Mouse (Mus musculus) CH12.LX (cell line): Measurements from ENCODE around the gene Bid.
"Not testable (repeated sequence)": the region's sequence is repeated elsewhere in the genome, so short reads cannot be mapped to it uniquely, and the experiment has no call there.

Source experiments
- CHD2 ChIP-seq: IDR thresholded peaks from 2 replicates; pipeline ENCODE4 v1.6.1; 2011; ENCODE audit warnings: low read length, improper control_type of control experiment
- CTCF ChIP-seq, 2 experiments: IDR thresholded peaks in 1 of 2; conservative IDR thresholded peaks in 1 of 2; 2 replicates each; pipeline ENCODE4 v1.5.1; 2011 to 2012; ENCODE audit warnings: low read depth in 2 of 2, low read length in 2 of 2, improper control_type of control experiment in 1 of 2, inconsistent platforms in 1 of 2, mild to moderate bottlenecking in 1 of 2, moderate library complexity in 1 of 2
- ELF1 ChIP-seq: IDR thresholded peaks from 2 replicates; pipeline ENCODE4 v1.6.1; 2014; ENCODE audit warnings: low read depth, mild to moderate bottlenecking, inconsistent platforms, low read length, improper control_type of control experiment
- EP300 ChIP-seq: IDR thresholded peaks from 2 replicates; pipeline ENCODE4 v1.6.1; 2011; ENCODE audit warnings: low read length, improper control_type of control experiment
- KAT2A ChIP-seq: IDR thresholded peaks from 2 replicates; pipeline ENCODE4 v1.6.1; 2012; ENCODE audit warnings: low read length, improper control_type of control experiment, inconsistent platforms; ENCODE audit not compliant: insufficient replicate concordance
- MAFK ChIP-seq: IDR thresholded peaks from 2 replicates; pipeline ENCODE4 v1.6.1; 2011; ENCODE audit warnings: low read length, improper control_type of control experiment; ENCODE audit not compliant: insufficient replicate concordance
- MAX ChIP-seq: IDR thresholded peaks from 2 replicates; pipeline ENCODE4 v1.6.1; 2011; ENCODE audit warnings: low read length, improper control_type of control experiment
- MXI1 ChIP-seq: IDR thresholded peaks from 2 replicates; pipeline ENCODE4 v1.6.1; 2011; ENCODE audit warnings: mild to moderate bottlenecking, low read depth, low read length, improper control_type of control experiment
- PAX5 ChIP-seq: IDR thresholded peaks from 2 replicates; pipeline ENCODE4 v1.6.1; 2012; ENCODE audit warnings: low read length, inconsistent platforms, mixed read lengths
- POLR2A ChIP-seq: IDR thresholded peaks from 2 replicates; pipeline ENCODE4 v1.6.1; 2011; ENCODE audit warnings: low read depth, mild to moderate bottlenecking, improper control_type of control experiment, low read length
- POLR2AphosphoS2 ChIP-seq: IDR thresholded peaks from 2 replicates; pipeline ENCODE4 v1.6.1; 2011; ENCODE audit warnings: low read depth, low read length, improper control_type of control experiment
- RAD21 ChIP-seq: IDR thresholded peaks from 2 replicates; pipeline ENCODE4 v1.6.1; 2011; ENCODE audit warnings: low read depth, mild to moderate bottlenecking, low read length, improper control_type of control experiment, moderate library complexity
- SMC3 ChIP-seq: IDR thresholded peaks from 2 replicates; pipeline ENCODE4 v1.6.1; 2011; ENCODE audit warnings: low read depth, low read length, improper control_type of control experiment
- ZC3H11A ChIP-seq: IDR thresholded peaks from 2 replicates; pipeline ENCODE4 v1.6.1; 2012; ENCODE audit warnings: low read depth, mild to moderate bottlenecking, inconsistent platforms, low read length, improper control_type of control experiment

DNA sequence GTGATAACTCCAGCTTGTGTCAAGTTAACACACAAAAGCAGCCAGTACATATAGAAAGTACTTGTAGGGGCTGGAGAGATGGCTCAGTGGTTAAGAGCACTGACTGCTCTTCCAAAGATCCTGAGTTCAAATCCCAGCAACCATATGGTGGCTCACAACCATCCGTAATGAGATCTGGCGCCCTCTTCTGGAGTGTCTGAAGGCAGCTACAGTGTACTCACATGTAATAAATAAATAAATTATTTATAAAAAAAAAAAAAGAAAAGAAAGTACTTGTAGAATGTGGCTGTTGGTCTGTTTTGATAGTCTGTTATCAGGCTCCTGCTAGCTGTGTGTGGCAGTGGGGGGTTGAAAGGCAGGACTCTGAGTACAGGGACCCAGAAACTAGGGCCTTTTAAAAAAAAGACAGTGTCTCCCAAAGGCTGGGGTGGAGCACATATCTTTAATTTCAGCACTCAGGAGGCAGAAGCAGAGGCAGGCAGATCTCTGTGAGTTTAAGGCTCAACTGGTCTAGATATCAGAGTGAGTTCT, 8.2 kb upstream of the Bid start:
- TF ChIP-seq CTCF (conservative IDR thresholded peaks at IDR 0.05 in 1 of 2, IDR thresholded peaks at IDR 0.05 in 1 of 2; ENCODE audit: low read depth in 2 of 2, low read length in 2 of 2); CHD2; KAT2A; EP300; SMC3; POLR2A; POLR2AphosphoS2; ELF1; MXI1; MAX; PAX5; ZC3H11A; MAFK; RAD21: not testable (repeated sequence)
